In genomic region chr13:63255519-63256011, GRCm38 (mm10) we compare ENCODE assay signal across 8 mouse cellular contexts.
A peak's percentile ranks its signal among the peaks of the same experiment; 100 is the strongest.
DNase-seq lines count a peak whose midpoint lies in the region; ATAC-seq and TF ChIP-seq lines count a peak whose summit lies in the region.

No protein-coding gene starts in this region.

- no peak for TF ChIP-seq CTCF in left cerebral cortex, adult 2 months (IDR thresholded peaks at IDR 0.05)

- no peak overlapping the region for H3K4me2 ChIP-seq in midbrain, embryonic 15.5 days

- no peak overlapping the region for H3K4me3 ChIP-seq in left cerebral cortex, adult 2 months
- no peak overlapping the region for H3K4me3 ChIP-seq in midbrain, embryonic 15.5 days
- no peak overlapping the region for H3K4me3 ChIP-seq in midbrain, embryonic 10.5 days

- H3K36me3 ChIP-seq in midbrain, embryonic 15.5 days (replicated peaks): no peaks in the 10 kb centered on the region
- H3K36me3 ChIP-seq in midbrain, embryonic 10.5 days: peaks cover 10% of the 10 kb centered on the region

- H3K9ac ChIP-seq in midbrain, embryonic 15.5 days: no peak overlapping the region

- DNase-seq in left cerebral cortex, adult 2 months (ENCODE audit: extremely low spot score in 1 of 2, low spot score in 2 of 2): no peak
- DNase-seq in left cerebral cortex, postnatal 10 days (ENCODE audit: extremely low spot score in 1 of 2, low spot score in 2 of 2): no peak
- DNase-seq in heart, adult 9 months (ENCODE audit: low spot score in 2 of 2): peak; percentile 86 to 90
- peak; percentile 60 to 85 for DNase-seq in kidney, postnatal 25 days
- no peak for DNase-seq in thymus, postnatal 36 days
- no peak for DNase-seq in midbrain, embryonic 10.5 days (ENCODE audit: low spot score)

- 85% methylated on average over 5 of the region's 5 CpGs for WGBS in midbrain, embryonic 15.5 days
- 91% methylated on average over 5 of the region's 5 CpGs for WGBS in midbrain, embryonic 10.5 days

- peak overlapping the region; percentile 36; the same call in 1 of the 2 replicates for H3K27ac ChIP-seq in left cerebral cortex, adult 2 months
- no peak overlapping the region for H3K27ac ChIP-seq in midbrain, embryonic 15.5 days
- no peak overlapping the region for H3K27ac ChIP-seq in midbrain, embryonic 10.5 days (replicated peaks)

- ATAC-seq in monocyte, adult 5-6 weeks (replicated peaks; ENCODE audit: insufficient number of reproducible peaks, low FRiP score, low TSS enrichment, poor library complexity, severe bottlenecking): peak; percentile 34; the same call in 1 of the 2 replicates
- no peak for ATAC-seq in midbrain, embryonic 15.5 days (replicated peaks)

- H3K27me3 ChIP-seq in midbrain, embryonic 15.5 days (replicated peaks): no peaks in the 10 kb centered on the region
- no peaks in the 10 kb centered on the region for H3K27me3 ChIP-seq in midbrain, embryonic 10.5 days (ENCODE audit: low read depth, poor library complexity, severe bottlenecking)

- H3K9me3 ChIP-seq in midbrain, embryonic 15.5 days: no peaks in the 10 kb centered on the region
- H3K9me3 ChIP-seq in midbrain, embryonic 10.5 days (replicated peaks): no peaks in the 10 kb centered on the region; the same call in 1 of the 2 replicates

- intact Hi-C loops in left cerebral cortex, adult 2 months (cut with DNase I): no loop called here
- intact Hi-C loops in left cerebral cortex, postnatal 10 days (cut with DNase I): loop anchor here (5.0 kb wide), 1 partner anchor 208 kb away; no protein-coding TSS in a partner anchor

- peaks cover 6% of the 10 kb centered on the region for H3K4me1 ChIP-seq in midbrain, embryonic 15.5 days
- H3K4me1 ChIP-seq in midbrain, embryonic 10.5 days: peaks cover 34% of the 10 kb centered on the region

Comparison
In these comparisons a context has a peak if more than half of its experiments do, and no peak if none do; other contexts are left out.
1. DNase-seq: peak in heart, adult 9 months (2 of 2) and kidney, postnatal 25 days (2 of 2); none in left cerebral cortex, adult 2 months (0 of 2), left cerebral cortex, postnatal 10 days (0 of 2), thymus, postnatal 36 days (0 of 2) and midbrain, embryonic 10.5 days (single experiment).